Mouse (Mus musculus): ENCODE measurements around the gene Dock8. TPM values are rescaled to one million over a fixed set of nuclear protein-coding genes. Genes with fewer than 3 reads are reported as not detected.

Dock8 gene
- total and polyA plus RNA-seq, 3 experiments: 9.8 to 37.5 (median 22.4) TPM

DNA sequence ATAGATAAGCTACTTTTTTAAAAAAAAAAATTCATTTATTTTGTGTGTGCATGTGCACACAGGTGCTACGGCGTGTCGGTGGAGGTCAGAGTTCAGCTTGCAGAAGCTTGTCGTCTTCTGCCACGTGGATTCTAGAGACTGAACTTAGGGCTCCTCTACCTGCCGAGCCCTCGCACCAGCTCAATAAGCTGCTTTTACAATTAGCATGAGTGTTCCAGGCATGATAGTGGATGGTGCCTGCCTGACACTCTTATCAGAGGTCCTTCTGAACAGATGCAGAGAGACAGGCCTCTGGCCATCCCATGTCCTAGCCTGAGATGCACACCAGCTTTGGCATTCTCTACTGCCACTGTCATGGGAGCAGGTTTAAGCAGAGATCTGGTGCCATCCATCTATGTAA lies 55.7 kb downstream of the Dock8 start:
- Histone ChIP-seq H3K4me3 (replicated peaks in 1 of 3; ENCODE audit: low read depth in 2 of 3, low read length in 2 of 3, poor library complexity in 1 of 3) (peak overlapping the region in 2 of 3 experiments; percentile 64 to 88), H3K79me2 (replicated peaks; ENCODE audit: control insufficient read depth, extremely low read depth, insufficient read depth, poor library complexity, severe bottlenecking) (peaks cover 67% of the 10 kb centered on the region), H3K4me2 (ENCODE audit: insufficient read depth, low read depth, poor library complexity, severe bottlenecking) (peak overlapping the region; percentile 74), H3K9me3 (replicated peaks; ENCODE audit: low read length) (no peaks in the 10 kb centered on the region), H3K36me3 (replicated peaks in 1 of 2; ENCODE audit: control insufficient read depth in 1 of 2, insufficient read depth in 1 of 2, low read length in 1 of 2) (peaks cover 12 to 41% of the 10 kb centered on the region in 2 experiments), H3K9ac (ENCODE audit: insufficient read depth, low read depth) (0 out of 2 replicates have a peak overlapping the region, but pooled peaks have one; percentile 28), H3K27me3 (replicated peaks) (no peaks in the 10 kb centered on the region), H3K4me1 (ENCODE audit: control insufficient read depth in 1 of 2, insufficient read depth in 2 of 2) (peaks cover 23 to 69% of the 10 kb centered on the region in 2 experiments), H3K27ac (ENCODE audit: insufficient read depth, low read depth) (no peak overlapping the region)
- in situ Hi-C loops (cut with MboI; ENCODE audit: low pct_ligation_motif_present, low pct_unique_long_range_greater_than_20kb, low sequenced_read_pairs) (no loop called here), dilution Hi-C loops (cut with MboI; ENCODE audit: extremely low pct_ligation_motif_present, extremely low pct_unique_long_range_greater_than_20kb, low sequenced_read_pairs) (no loop called here)
- TF ChIP-seq ZKSCAN1 (IDR thresholded peaks at IDR 0.05; ENCODE audit: borderline replicate concordance, low read depth, low read length): no peak
- TF ChIP-seq SIN3A (IDR thresholded peaks at IDR 0.05; ENCODE audit: low read length): no peak
- peak; percentile 72 for TF ChIP-seq MAX (IDR thresholded peaks at IDR 0.05; ENCODE audit: low read length)
- no peak for TF ChIP-seq ZC3H11A (IDR thresholded peaks at IDR 0.05; ENCODE audit: low read depth, low read length)
- TF ChIP-seq MXI1 (IDR thresholded peaks at IDR 0.05; ENCODE audit: low read depth, low read length): peak; percentile 89
- TF ChIP-seq ZNF384 (IDR thresholded peaks at IDR 0.05; ENCODE audit: low read depth, low read length): no peak
- no peak for TF ChIP-seq BHLHE40 (IDR thresholded peaks at IDR 0.05; ENCODE audit: low read depth, low read length)
- no peak for DNase-seq (ENCODE audit: extremely low read depth)

DNA sequence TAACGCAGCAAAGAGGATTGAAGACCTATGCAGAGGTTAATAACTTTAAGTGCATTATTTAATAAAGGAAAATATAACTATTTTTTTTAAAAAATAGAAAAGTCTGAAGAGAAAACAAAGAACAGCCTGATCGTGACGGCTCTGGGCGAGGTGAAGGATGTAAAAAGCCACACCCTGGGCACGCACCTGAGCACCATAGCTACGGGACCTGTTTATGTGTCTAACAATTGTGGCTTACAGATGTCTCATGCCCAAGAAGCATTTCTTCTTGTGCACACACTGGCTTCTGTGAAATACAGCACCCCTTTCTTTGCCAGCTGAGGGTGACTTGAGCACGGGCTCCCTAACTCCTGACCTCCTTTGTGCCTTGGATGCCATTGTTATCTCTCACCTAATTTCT lies 56.2 kb downstream of the Dock8 start:
- no peak for DNase-seq (ENCODE audit: extremely low read depth)
- TF ChIP-seq ELF1 (IDR thresholded peaks at IDR 0.05; ENCODE audit: low read depth, low read length) (no peak), ZNF384 (IDR thresholded peaks at IDR 0.05; ENCODE audit: low read depth, low read length) (no peak), EP300 (IDR thresholded peaks at IDR 0.05; ENCODE audit: low read length) (no peak), SMC3 (IDR thresholded peaks at IDR 0.05; ENCODE audit: low read depth, low read length) (no peak), TBP (conservative IDR thresholded peaks at IDR 0.05; ENCODE audit: low read depth, low read length) (no peak), GABPA (IDR thresholded peaks at IDR 0.05; ENCODE audit: insufficient replicate concordance, low read depth, low read length) (no peak), RCOR1 (conservative IDR thresholded peaks at IDR 0.05; ENCODE audit: low read depth, low read length) (no peak), USF2 (conservative IDR thresholded peaks at IDR 0.05; ENCODE audit: low read depth, low read length) (no peak), MAZ (IDR thresholded peaks at IDR 0.05; ENCODE audit: low read depth, low read length) (no peak), HCFC1 (IDR thresholded peaks at IDR 0.05; ENCODE audit: low read depth, low read length) (no peak), NRF1 (IDR thresholded peaks at IDR 0.05; ENCODE audit: low read depth, low read length) (no peak), JUND (conservative IDR thresholded peaks at IDR 0.05; ENCODE audit: low read depth, low read length) (no peak), CHD2 (IDR thresholded peaks at IDR 0.05; ENCODE audit: low read length) (no peak), POLR2A (IDR thresholded peaks at IDR 0.05; ENCODE audit: low read depth, low read length) (no peak), ZKSCAN1 (IDR thresholded peaks at IDR 0.05; ENCODE audit: borderline replicate concordance, low read depth, low read length) (no peak), POLR2AphosphoS2 (IDR thresholded peaks at IDR 0.05; ENCODE audit: low read depth, low read length) (no peak), CTCF (conservative IDR thresholded peaks at IDR 0.05 in 1 of 2, IDR thresholded peaks at IDR 0.05 in 1 of 2; ENCODE audit: low read depth in 2 of 2, low read length in 2 of 2) (no peak), SIN3A (IDR thresholded peaks at IDR 0.05; ENCODE audit: low read length) (no peak), ZMIZ1 (IDR thresholded peaks at IDR 0.05; ENCODE audit: low read depth, low read length) (no peak), MEF2A (IDR thresholded peaks at IDR 0.05; ENCODE audit: borderline replicate concordance, low read depth, low read length) (no peak)
- H3K4me1 ChIP-seq (ENCODE audit: control insufficient read depth in 1 of 2, insufficient read depth in 2 of 2): peaks cover 25 to 74% of the 10 kb centered on the region in 2 experiments
- no peaks in the 10 kb centered on the region for H3K27me3 ChIP-seq (replicated peaks)
- H3K79me2 ChIP-seq (replicated peaks; ENCODE audit: control insufficient read depth, extremely low read depth, insufficient read depth, poor library complexity, severe bottlenecking): peaks cover 73% of the 10 kb centered on the region
- no peak overlapping the region for H3K4me3 ChIP-seq (replicated peaks in 1 of 3; ENCODE audit: low read depth in 2 of 3, low read length in 2 of 3, poor library complexity in 1 of 3)
- H3K36me3 ChIP-seq (replicated peaks in 1 of 2; ENCODE audit: control insufficient read depth in 1 of 2, insufficient read depth in 1 of 2, low read length in 1 of 2): peaks cover 12 to 41% of the 10 kb centered on the region in 2 experiments
- H3K9me3 ChIP-seq (replicated peaks; ENCODE audit: low read length): no peaks in the 10 kb centered on the region
- H3K4me2 ChIP-seq (ENCODE audit: insufficient read depth, low read depth, poor library complexity, severe bottlenecking): peak overlapping the region; percentile 55; the same call in 1 of the 2 replicates
- in situ Hi-C loops (cut with MboI; ENCODE audit: low pct_ligation_motif_present, low pct_unique_long_range_greater_than_20kb, low sequenced_read_pairs) (no loop called here), dilution Hi-C loops (cut with MboI; ENCODE audit: extremely low pct_ligation_motif_present, extremely low pct_unique_long_range_greater_than_20kb, low sequenced_read_pairs) (no loop called here)
- 0 out of 2 replicates have a peak overlapping the region, but pooled peaks have one; percentile 0 for H3K27ac ChIP-seq (ENCODE audit: insufficient read depth, low read depth)
- no peak overlapping the region for H3K9ac ChIP-seq (ENCODE audit: insufficient read depth, low read depth)
